Mouse (Mus musculus) mouse trophoblast stem cell (cell line): ENCODE measurements around the gene Tmem210.

Experiments used
- in situ Hi-C, 2 experiments: fragments of 300-500 bp; cut with MseI, MboI; formaldehyde crosslinking; loops; 2 replicates in 1 of 2; 3 replicates in 1 of 2; pipeline ENCODE4 v1.15.1; 2025

Tmem210 gene

GRCm38 (mm10) chr2:25265897-25266656 lies 21.9 kb upstream of the Tmem210 start:
- in situ Hi-C loops, result no loop called here

- in situ Hi-C loops, result no loop called here
These were observed 21.2 kb upstream of the Tmem210 start for GRCm38 (mm10) chr2:25266720-25267119.

GRCm38 (mm10) chr2:25267241-25267640 lies 20.7 kb upstream of the Tmem210 start:
- in situ Hi-C loops, result no loop called here

- in situ Hi-C loops, result no loop called here
These were observed 20.1 kb upstream of the Tmem210 start for GRCm38 (mm10) chr2:25267746-25268309.

GRCm38 (mm10) chr2:25271827-25272511 lies 16.0 kb upstream of the Tmem210 start, which contains the start of the genes Ssna1 and Anapc2:
Gene Ssna1, minus strand, starts transcription at chr2:25272438.
Gene Anapc2, plus strand, starts transcription at chr2:25272478.
- in situ Hi-C loops, result no loop called here

- in situ Hi-C loops, result no loop called here
These were observed 15.4 kb upstream of the Tmem210 start for GRCm38 (mm10) chr2:25272515-25272914.

- in situ Hi-C loops, result no loop called here
These were observed 14.9 kb upstream of the Tmem210 start for GRCm38 (mm10) chr2:25273010-25273409.

GRCm38 (mm10) chr2:25278928-25279882 lies 8.7 kb upstream of the Tmem210 start:
- in situ Hi-C loops, result no loop called here

- in situ Hi-C loops, result no loop called here
These were observed 2.4 kb upstream of the Tmem210 start for GRCm38 (mm10) chr2:25285551-25285950.

- in situ Hi-C loops, result no loop called here
These were observed 1.6 kb upstream of the Tmem210 start for GRCm38 (mm10) chr2:25286314-25286713.

GRCm38 (mm10) chr2:25286837-25287636 lies 908 bp upstream of the Tmem210 start:
- in situ Hi-C loops, result no loop called here

GRCm38 (mm10) chr2:25288734-25289345 lies 895 bp downstream of the Tmem210 start:
- in situ Hi-C loops, result no loop called here

GRCm38 (mm10) chr2:25289651-25290050 lies 1.7 kb downstream of the Tmem210 start, which contains the start of gene Lrrc26:
Gene Lrrc26, plus strand, starts transcription at chr2:25289915.
- in situ Hi-C loops, result no loop called here

- in situ Hi-C loops, result no loop called here
These were observed 2.3 kb downstream of the Tmem210 start for GRCm38 (mm10) chr2:25290101-25290815.

GRCm38 (mm10) chr2:25290816-25291130 lies 2.8 kb downstream of the Tmem210 start:
- in situ Hi-C loops, result no loop called here

GRCm38 (mm10) chr2:25291184-25292053 lies 3.5 kb downstream of the Tmem210 start:
- in situ Hi-C loops, result no loop called here

- in situ Hi-C loops, result no loop called here
These were observed 4.2 kb downstream of the Tmem210 start for GRCm38 (mm10) chr2:25292054-25292544.

- in situ Hi-C loops, result no loop called here
These were observed 4.9 kb downstream of the Tmem210 start for GRCm38 (mm10) chr2:25292856-25293255.
